Mouse (Mus musculus) CD4-positive, CD25-positive, alpha-beta regulatory T cell, adult 2 months (primary cell): Measurements from ENCODE around the gene Gm2696.
A peak's percentile ranks its signal among the peaks of the same experiment; 100 is the strongest.

Experiments
- DNase-seq: peaks from one replicate; pipeline ENCODE4 v3.0.0-alpha.2; 2012; ENCODE audit warnings: low read depth, low spot score

Gene Gm2696

DNA sequence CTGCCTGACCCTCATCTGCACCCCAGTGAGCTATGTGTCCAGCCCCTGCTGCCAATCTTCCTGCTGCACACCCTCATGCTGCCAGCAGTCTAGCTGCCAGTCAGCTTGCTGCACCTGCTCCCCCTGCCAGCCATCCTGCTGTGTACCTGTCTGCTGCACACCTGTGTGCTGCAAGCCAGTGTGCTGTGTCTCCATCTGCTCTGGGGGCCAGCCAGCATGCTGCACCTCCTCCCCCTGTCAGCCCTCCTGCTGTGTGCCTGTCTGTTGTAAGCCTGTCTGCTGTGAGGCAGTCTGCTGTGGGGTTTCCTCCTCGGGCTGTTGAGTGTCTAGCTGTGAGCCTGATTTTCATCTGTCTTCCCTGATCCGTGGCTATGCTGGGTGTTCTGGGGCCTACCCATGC lies 32.5 kb downstream of the Gm2696 start:
- no peak for DNase-seq

GRCm38 (mm10) chr10:77847538-77847937 lies 33.1 kb downstream of the Gm2696 start:
- DNase-seq, result no peak

GRCm38 (mm10) chr10:77852559-77852958 lies 38.1 kb downstream of the Gm2696 start, which contains the start of gene Gm10318:
Gene Gm10318 (plus strand): TSS chr10:77852859.
- DNase-seq, result no peak

DNA sequence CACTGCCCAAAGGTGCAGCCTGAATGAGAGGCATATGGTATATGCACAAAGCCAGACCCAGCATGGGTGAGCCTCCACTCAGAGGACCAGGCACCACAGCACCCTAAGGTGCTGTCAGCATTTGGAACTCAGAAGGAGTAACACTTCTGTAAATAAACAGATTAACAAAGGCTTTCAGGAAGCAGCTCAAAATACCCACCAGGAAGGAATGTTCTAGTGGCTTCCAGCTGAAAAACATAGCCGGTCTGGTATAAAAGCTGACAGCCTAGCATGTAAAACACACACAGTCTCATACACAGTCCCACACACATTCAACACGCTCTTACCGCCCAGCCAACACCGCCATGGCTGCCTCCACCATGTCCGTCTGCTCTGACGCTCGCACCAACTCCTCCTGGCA lies 47.2 kb downstream of the Gm2696 start, which contains the start of gene Gm3285:
Gene Gm3285 (plus strand): TSS at position 301 of the 400 bp plus-strand sequence.
- DNase-seq, result no peak

- peak; percentile 73 for DNase-seq
Observed at GRCm38 (mm10) chr10:77864067-77864761, 49.7 kb downstream of the Gm2696 start.

- no peak for DNase-seq
Observed at GRCm38 (mm10) chr10:77864762-77865143, 50.3 kb downstream of the Gm2696 start.

DNA sequence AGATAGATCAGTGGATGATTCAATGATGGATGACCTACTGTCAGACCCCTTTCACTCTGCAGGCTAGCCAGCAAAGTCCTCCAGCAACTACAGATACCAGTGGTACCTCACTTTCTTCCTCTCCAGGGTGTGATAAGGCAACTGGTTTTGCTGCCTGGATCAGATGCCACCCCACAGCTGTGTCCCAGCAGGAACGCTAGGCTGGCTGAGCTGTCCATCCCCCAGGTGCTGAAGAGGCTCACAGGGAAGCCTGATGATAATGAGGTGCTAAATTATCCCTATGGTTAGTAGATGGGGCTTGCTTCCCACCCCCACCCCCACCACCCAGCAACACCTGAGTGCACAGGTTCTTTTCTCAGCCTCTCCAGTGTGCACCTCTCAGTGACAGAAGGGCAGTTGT lies 53.1 kb downstream of the Gm2696 start:
- DNase-seq, result no peak

DNA sequence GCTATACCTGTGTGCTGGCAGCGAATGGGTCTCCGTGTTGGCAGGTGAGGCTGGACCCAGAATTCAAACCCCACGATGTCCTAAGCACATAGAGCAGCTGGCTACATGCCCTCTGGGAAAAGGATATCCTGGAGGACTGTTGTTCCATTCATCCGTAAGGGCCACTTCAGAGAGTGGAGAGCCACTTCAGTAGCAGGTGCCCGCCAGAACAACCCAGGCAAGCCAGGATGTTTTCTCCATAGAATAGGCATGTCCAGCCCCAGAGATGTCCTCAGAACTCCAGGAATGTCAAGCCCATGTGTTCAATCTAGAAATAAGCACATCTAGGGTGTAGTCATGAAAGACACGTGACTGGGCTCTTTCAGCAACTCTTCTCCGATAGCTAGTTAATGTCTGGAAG lies 55.2 kb downstream of the Gm2696 start:
- DNase-seq, result no peak

GRCm38 (mm10) chr10:77878985-77879384 lies 64.5 kb downstream of the Gm2696 start:
- DNase-seq, result peak; percentile 24

DNA sequence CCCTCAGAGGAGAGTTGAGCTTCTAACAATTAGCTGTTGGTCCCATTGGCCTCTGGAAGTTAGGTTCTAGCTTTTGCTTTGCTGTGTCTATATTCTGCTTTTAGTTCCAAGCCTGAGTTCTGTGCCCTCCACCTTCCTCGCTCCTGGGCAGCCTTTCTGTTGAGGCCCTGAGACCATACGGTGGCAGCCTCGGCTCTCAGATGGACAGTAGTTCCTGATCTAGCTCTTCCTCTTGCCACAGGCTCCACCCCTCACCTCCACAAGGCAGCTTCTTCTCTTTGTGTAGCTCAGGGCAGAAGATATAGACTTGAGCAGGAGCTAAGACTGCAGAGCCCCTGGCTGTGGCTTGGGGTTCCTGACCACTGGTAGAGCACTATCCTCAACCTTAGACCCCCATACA lies 65.8 kb downstream of the Gm2696 start:
- DNase-seq, result no peak

DNA sequence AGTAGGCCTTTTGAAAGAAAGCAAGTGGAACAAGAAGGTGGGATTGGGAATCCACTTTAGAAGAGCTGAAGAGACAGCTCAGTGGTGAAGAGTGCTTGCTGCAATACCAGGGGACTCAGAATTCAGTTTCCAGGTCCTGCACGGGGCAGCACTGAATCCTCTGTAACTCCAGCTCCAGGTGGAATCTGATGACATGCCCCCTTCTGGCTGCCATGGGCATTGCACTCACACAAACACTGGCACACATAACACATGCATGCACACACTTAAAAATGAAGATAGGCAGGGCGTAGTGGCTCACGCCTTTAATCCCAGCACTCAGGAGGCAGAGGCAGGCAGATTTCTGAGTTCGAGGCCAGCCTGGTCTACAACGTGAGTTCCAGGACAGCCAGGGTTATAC lies 68.1 kb downstream of the Gm2696 start:
- peak; percentile 12 for DNase-seq
